Mouse (Mus musculus) midbrain, embryonic 16.5 days (tissue): ENCODE results near the gene Cdh12. TPM values are rescaled to one million over a fixed set of nuclear protein-coding genes. Genes with fewer than 3 reads are reported as not detected.

Experiments
- ATAC-seq: fragments of 200-750 bp; cut with Nextera tagmentation; 2 replicates; pipeline ENCODE4 v1.8.0; 2017; ENCODE audit warnings: moderate TSS enrichment
- H3K27ac ChIP-seq: fragments of 300-500 bp; sonication (generic); 2 replicates; pipeline ENCODE4 v1.5.1; 2014; ENCODE audit warnings: mild to moderate bottlenecking, low read length, mixed read lengths
- H3K27me3 ChIP-seq: fragments of 300-500 bp; sonication (generic); 2 replicates; pipeline ENCODE4 v1.6.1; 2014; ENCODE audit warnings: low read depth, low read length, mixed read lengths; ENCODE audit not compliant: control insufficient read depth, insufficient read depth
- H3K36me3 ChIP-seq: fragments of 300-500 bp; sonication (generic); 2 replicates; pipeline ENCODE4 v1.6.1; 2014; ENCODE audit warnings: mild to moderate bottlenecking, low read length, moderate library complexity, mixed read lengths; ENCODE audit not compliant: control insufficient read depth, insufficient read depth
- H3K4me1 ChIP-seq: fragments of 300-500 bp; sonication (generic); 2 replicates; pipeline ENCODE4 v1.6.1; 2014; ENCODE audit warnings: mild to moderate bottlenecking, low read length, mixed read lengths; ENCODE audit not compliant: control insufficient read depth, insufficient read depth
- H3K4me2 ChIP-seq: fragments of 300-500 bp; sonication (generic); 2 replicates; pipeline ENCODE4 v1.6.1; 2014; ENCODE audit warnings: mild to moderate bottlenecking, low read length, mixed read lengths
- H3K4me3 ChIP-seq: fragments of 300-500 bp; sonication (generic); 2 replicates; pipeline ENCODE4 v1.5.1; 2014; ENCODE audit warnings: low read depth, mild to moderate bottlenecking, low read length, moderate library complexity, mixed read lengths
- H3K9ac ChIP-seq: fragments of 300-500 bp; sonication (generic); 2 replicates; pipeline ENCODE4 v1.6.1; 2014; ENCODE audit warnings: low read depth, low read length, mixed read lengths
- H3K9me3 ChIP-seq: fragments of 300-500 bp; sonication (generic); replicated peaks from 2 replicates; pipeline ENCODE4 v1.6.1; 2014; ENCODE audit warnings: mild to moderate bottlenecking, low read length, mixed read lengths; ENCODE audit not compliant: control insufficient read depth, poor library complexity, severe bottlenecking
- WGBS: fragments of 180-500 bp; shearing (Covaris S2); extraction: QIAGEN DNeasy Blood & Tissue Kit; methylation state at CpG from one replicate; pipeline ENCODE4 v1.1.7; 2014; 5-methylcytosine and 5-hydroxymethylcytosine counted together
- microRNA-seq: library from miRNA; unstranded; fragments of <30 nt; microRNA quantifications from one replicate; pipeline ENCODE4, GENCODE M21; 2017
- polyA plus RNA-seq: library from polyadenylated mRNA; unstranded; fragments of >200 nt; fragmentation: Nextera tagmentation; extraction: Ambion mirVana; gene quantifications from 2 replicates; pipeline ENCODE4 v1.2.1, GENCODE M21; 2015

The Cdh12 gene
- polyA plus RNA-seq, 1 experiment from 2014 or later: 11.6 TPM

DNA sequence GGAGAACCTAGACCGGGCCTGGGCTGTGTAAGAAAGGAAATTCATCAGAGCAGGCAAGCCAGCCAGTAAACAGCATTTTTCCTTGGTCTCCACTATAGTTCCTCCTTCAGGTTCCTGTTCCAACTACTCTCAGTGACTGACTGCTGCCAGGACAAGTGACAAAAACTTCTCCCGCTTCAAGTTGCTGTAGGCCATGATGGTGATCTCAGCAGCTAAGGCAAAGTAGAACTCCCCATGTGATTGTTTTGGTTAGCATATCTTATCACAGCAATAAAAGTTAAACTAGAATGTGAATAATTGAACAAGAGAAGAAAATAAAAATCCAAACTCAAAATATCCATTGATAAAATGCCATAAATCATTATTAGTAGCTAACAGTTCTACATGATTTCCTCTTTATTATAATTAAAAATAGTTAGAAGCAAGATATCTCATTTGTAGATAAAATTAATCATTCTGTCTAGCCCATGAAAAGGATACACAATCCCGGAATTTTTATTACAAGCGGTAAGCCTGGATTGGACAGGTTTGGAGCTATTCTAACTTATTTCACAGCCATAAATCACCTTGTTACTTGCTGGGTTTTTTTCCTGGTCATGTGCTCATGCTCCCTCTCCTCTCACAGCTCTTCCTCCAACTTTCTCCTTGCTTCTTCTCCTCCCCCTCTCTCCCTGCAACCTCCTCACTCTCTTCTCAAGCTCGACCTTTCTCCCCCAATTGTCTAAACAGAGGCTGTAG, 1117.4 kb downstream of the Cdh12 start:
- no peak overlapping the region for H3K27ac ChIP-seq
- H3K4me1 ChIP-seq: no peaks in the 10 kb centered on the region
- WGBS: 89% methylated on average over 5 of the region's 5 CpGs
- ATAC-seq: no peak
- H3K9ac ChIP-seq: no peak overlapping the region
- no peak overlapping the region for H3K4me2 ChIP-seq
- H3K9me3 ChIP-seq: no peaks in the 10 kb centered on the region
- H3K36me3 ChIP-seq: no peaks in the 10 kb centered on the region
- H3K4me3 ChIP-seq: no peak overlapping the region
- no peaks in the 10 kb centered on the region for H3K27me3 ChIP-seq

DNA sequence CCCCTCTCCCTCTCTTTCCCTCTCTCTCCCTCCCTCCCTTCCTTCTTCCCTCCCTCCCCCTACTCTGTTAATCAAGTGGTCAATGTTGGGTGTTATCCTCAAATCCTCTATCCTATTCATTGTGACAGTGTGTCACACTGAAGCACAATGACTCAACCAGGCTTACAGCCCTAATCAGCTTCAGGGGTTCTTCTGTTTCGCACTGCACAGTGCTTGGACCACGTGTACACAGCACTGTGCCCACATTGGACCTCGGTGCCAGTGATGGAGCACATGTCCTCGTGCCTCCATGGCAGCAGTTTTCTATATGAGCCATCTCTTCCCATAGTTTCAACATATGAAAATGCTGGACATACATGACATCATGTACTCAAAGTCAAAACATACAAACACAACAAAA, 1155.4 kb downstream of the Cdh12 start:
- ATAC-seq: no peak
- Histone ChIP-seq H3K4me2 (no peak overlapping the region), H3K4me1 (no peaks in the 10 kb centered on the region), H3K27me3 (no peaks in the 10 kb centered on the region), H3K36me3 (no peaks in the 10 kb centered on the region), H3K4me3 (no peak overlapping the region), H3K9ac (no peak overlapping the region), H3K9me3 (no peaks in the 10 kb centered on the region), H3K27ac (no peak overlapping the region)
- 44% methylated on average over 4 of the region's 4 CpGs for WGBS

Small RNA genes lying within 50 kb of the gene (microRNA-seq; reads per million reads assigned to microRNA genes)
- not detected for gene Gm27397

Other genes with a start within 250 kb of the Cdh12 start
- 0.37 and 0.44 TPM in 2 replicates for gene Acot10, start 217.5 kb downstream of the Cdh12 start, polyA plus RNA-seq